Mouse (Mus musculus): ENCODE measurements around the gene BC025920. TPM values are rescaled to one million over a fixed set of nuclear protein-coding genes. Genes with fewer than 3 reads are reported as not detected.
A peak's percentile ranks its signal among the peaks of the same experiment; 100 is the strongest.
"Not testable (repeated sequence)": the region's sequence is repeated elsewhere in the genome, so short reads cannot be mapped to it uniquely, and the experiment has no call there.

Gene BC025920
- polyA plus RNA-seq, 1 experiment from 2014 or later, result 1.1 TPM

- Histone ChIP-seq H3K4me2 (replicated peaks) (peak overlapping the region; percentile 98), H3K36me3 (replicated peaks; ENCODE audit: control insufficient read depth, insufficient read depth) (no peaks in the 10 kb centered on the region), H3K9me3 (ENCODE audit: control insufficient read depth, low read length) (no peaks in the 10 kb centered on the region), H3K4me1 (replicated peaks; ENCODE audit: control insufficient read depth, insufficient read depth, low read length) (peaks cover 25% of the 10 kb centered on the region), H3K9ac (peak overlapping the region; percentile 97), H3K27me3 (ENCODE audit: control insufficient read depth, insufficient read depth, low read length) (no peaks in the 10 kb centered on the region), H3K4me3 (replicated peaks; ENCODE audit: low read length) (peak overlapping the region; percentile 79), H3K27ac (peak overlapping the region; percentile 97)
- ATAC-seq (ENCODE audit: low FRiP score) (no peak; the same call in none of the 2 replicates), DNase-seq (ENCODE audit: low spot score) (no peak)
- 21% methylated on average over 24 of the region's 24 CpGs for WGBS
Measured at GRCm38 (mm10) chr10:81642648-81643448, 36.8 kb downstream of the BC025920 start.

- under 1% methylated on average over 74 of the region's 75 CpGs for WGBS
- H3K4me3 ChIP-seq (replicated peaks; ENCODE audit: low read length), result peak overlapping the region; percentile 79
- DNase-seq (ENCODE audit: low spot score), result peak; percentile 94
- ATAC-seq (ENCODE audit: low FRiP score), result peak; percentile 89
- peak overlapping the region; percentile 98 for H3K4me2 ChIP-seq (replicated peaks)
- peak overlapping the region; percentile 97 for H3K9ac ChIP-seq
- H3K27ac ChIP-seq, result peak overlapping the region; percentile 97
- H3K27me3 ChIP-seq (ENCODE audit: control insufficient read depth, insufficient read depth, low read length), result no peaks in the 10 kb centered on the region
- H3K4me1 ChIP-seq (replicated peaks; ENCODE audit: control insufficient read depth, insufficient read depth, low read length), result peaks cover 25% of the 10 kb centered on the region
- H3K36me3 ChIP-seq (replicated peaks; ENCODE audit: control insufficient read depth, insufficient read depth), result no peaks in the 10 kb centered on the region
- H3K9me3 ChIP-seq (ENCODE audit: control insufficient read depth, low read length), result no peaks in the 10 kb centered on the region
Measured at GRCm38 (mm10) chr10:81643449-81644055, 37.5 kb downstream of the BC025920 start.

- Histone ChIP-seq H3K9me3 (ENCODE audit: control insufficient read depth, low read length) (no peaks in the 10 kb centered on the region), H3K4me1 (replicated peaks; ENCODE audit: control insufficient read depth, insufficient read depth, low read length) (peaks cover 25% of the 10 kb centered on the region), H3K4me3 (replicated peaks; ENCODE audit: low read length) (peak overlapping the region; percentile 79), H3K9ac (peak overlapping the region; percentile 97), H3K36me3 (replicated peaks; ENCODE audit: control insufficient read depth, insufficient read depth) (no peaks in the 10 kb centered on the region), H3K27me3 (ENCODE audit: control insufficient read depth, insufficient read depth, low read length) (no peaks in the 10 kb centered on the region), H3K4me2 (replicated peaks) (peak overlapping the region; percentile 98), H3K27ac (peak overlapping the region; percentile 97)
- ATAC-seq (ENCODE audit: low FRiP score) (peak; percentile 15), DNase-seq (ENCODE audit: low spot score) (no peak)
- 73% methylated on average over 2 of the region's 2 CpGs for WGBS
Measured at GRCm38 (mm10) chr10:81644162-81644561, 38.1 kb downstream of the BC025920 start.

GRCm38 (mm10) chr10:81644716-81645115, 38.6 kb downstream of the BC025920 start:
- no peak for ATAC-seq (ENCODE audit: low FRiP score)
- Histone ChIP-seq H3K4me2 (replicated peaks) (no peak overlapping the region), H3K27me3 (ENCODE audit: control insufficient read depth, insufficient read depth, low read length) (no peaks in the 10 kb centered on the region), H3K9me3 (ENCODE audit: control insufficient read depth, low read length) (no peaks in the 10 kb centered on the region), H3K27ac (no peak overlapping the region), H3K4me3 (replicated peaks; ENCODE audit: low read length) (no peak overlapping the region), H3K9ac (no peak overlapping the region), H3K36me3 (replicated peaks; ENCODE audit: control insufficient read depth, insufficient read depth) (no peaks in the 10 kb centered on the region), H3K4me1 (replicated peaks; ENCODE audit: control insufficient read depth, insufficient read depth, low read length) (peaks cover 25% of the 10 kb centered on the region)
- DNase-seq (ENCODE audit: low spot score), result no peak
- WGBS, result 86% methylated on average over 18 of the region's 18 CpGs

- ATAC-seq (ENCODE audit: low FRiP score), result no peak
- no peak overlapping the region for H3K4me3 ChIP-seq (replicated peaks; ENCODE audit: low read length)
- H3K36me3 ChIP-seq (replicated peaks; ENCODE audit: control insufficient read depth, insufficient read depth), result no peaks in the 10 kb centered on the region
- no peak for DNase-seq (ENCODE audit: low spot score)
- H3K9me3 ChIP-seq (ENCODE audit: control insufficient read depth, low read length), result no peaks in the 10 kb centered on the region
- peaks cover 30% of the 10 kb centered on the region for H3K4me1 ChIP-seq (replicated peaks; ENCODE audit: control insufficient read depth, insufficient read depth, low read length)
- no peak overlapping the region for H3K27ac ChIP-seq
- H3K9ac ChIP-seq, result no peak overlapping the region
- H3K4me2 ChIP-seq (replicated peaks), result no peak overlapping the region
- 89% methylated on average over 4 of the region's 4 CpGs for WGBS
- no peaks in the 10 kb centered on the region for H3K27me3 ChIP-seq (ENCODE audit: control insufficient read depth, insufficient read depth, low read length)
Measured at GRCm38 (mm10) chr10:81645391-81645790, 39.3 kb downstream of the BC025920 start.

- peaks cover 28% of the 10 kb centered on the region for H3K4me1 ChIP-seq (replicated peaks; ENCODE audit: control insufficient read depth, insufficient read depth, low read length)
- no peak for ATAC-seq (ENCODE audit: low FRiP score)
- 76% methylated on average over 7 of the region's 7 CpGs for WGBS
- no peak for DNase-seq (ENCODE audit: low spot score)
- H3K27ac ChIP-seq, result no peak overlapping the region
- no peak overlapping the region for H3K4me3 ChIP-seq (replicated peaks; ENCODE audit: low read length)
- no peaks in the 10 kb centered on the region for H3K27me3 ChIP-seq (ENCODE audit: control insufficient read depth, insufficient read depth, low read length)
- no peak overlapping the region for H3K9ac ChIP-seq
- H3K36me3 ChIP-seq (replicated peaks; ENCODE audit: control insufficient read depth, insufficient read depth), result no peaks in the 10 kb centered on the region
- H3K9me3 ChIP-seq (ENCODE audit: control insufficient read depth, low read length), result peaks cover 4% of the 10 kb centered on the region; the same call in 1 of the 2 replicates
- H3K4me2 ChIP-seq (replicated peaks), result no peak overlapping the region
Measured at GRCm38 (mm10) chr10:81646015-81646555, 40.0 kb downstream of the BC025920 start.

- not testable (repeated sequence) for H3K27me3 ChIP-seq (ENCODE audit: control insufficient read depth, insufficient read depth, low read length); H3K4me1 ChIP-seq (replicated peaks; ENCODE audit: control insufficient read depth, insufficient read depth, low read length)
- H3K9ac ChIP-seq, result peak within 1 kb of the TSS; percentile 65
- H3K27ac ChIP-seq, result peak within 1 kb of the TSS; percentile 84
- peak; percentile 92 for DNase-seq (ENCODE audit: low spot score)
- H3K9me3 ChIP-seq (ENCODE audit: control insufficient read depth, low read length), result peaks cover 26% of the 10 kb centered on the region
- H3K4me3 ChIP-seq (replicated peaks; ENCODE audit: low read length), result peak within 1 kb of the TSS; percentile 46
- H3K4me2 ChIP-seq (replicated peaks), result peak within 1 kb of the TSS; percentile 68
- ATAC-seq (ENCODE audit: low FRiP score), result peak; percentile 95
- 2% methylated on average over 33 of the region's 52 CpGs for WGBS
- H3K36me3 ChIP-seq (replicated peaks; ENCODE audit: control insufficient read depth, insufficient read depth), result peaks cover 13% of the 10 kb centered on the region; the same call in 1 of the 2 replicates
Measured at GRCm38 (mm10) chr10:81648803-81649775, 43.0 kb downstream of the BC025920 start, which contains the start of gene Gm10778. Gene Gm10778, plus strand, starts transcription at chr10:81649059.

GRCm38 (mm10) chr10:81655178-81655577, 49.1 kb downstream of the BC025920 start:
- no peak overlapping the region for H3K27ac ChIP-seq
- no peak overlapping the region for H3K9ac ChIP-seq
- peaks cover 27% of the 10 kb centered on the region; the same call in 1 of the 2 replicates for H3K36me3 ChIP-seq (replicated peaks; ENCODE audit: control insufficient read depth, insufficient read depth)
- no peaks in the 10 kb centered on the region for H3K27me3 ChIP-seq (ENCODE audit: control insufficient read depth, insufficient read depth, low read length)
- no peak overlapping the region for H3K4me2 ChIP-seq (replicated peaks)
- DNase-seq (ENCODE audit: low spot score) (no peak), ATAC-seq (ENCODE audit: low FRiP score) (no peak)
- peaks cover 71% of the 10 kb centered on the region for H3K9me3 ChIP-seq (ENCODE audit: control insufficient read depth, low read length)
- no peak overlapping the region for H3K4me3 ChIP-seq (replicated peaks; ENCODE audit: low read length)
- H3K4me1 ChIP-seq (replicated peaks; ENCODE audit: control insufficient read depth, insufficient read depth, low read length), result peaks cover 2% of the 10 kb centered on the region; the same call in 1 of the 2 replicates
- 97% methylated on average over 10 of the region's 10 CpGs for WGBS

Measured in hindbrain, embryonic 14.5 days (tissue).